Mouse (Mus musculus): ENCODE measurements around the gene Oaz1.

Oaz1 gene

DNA sequence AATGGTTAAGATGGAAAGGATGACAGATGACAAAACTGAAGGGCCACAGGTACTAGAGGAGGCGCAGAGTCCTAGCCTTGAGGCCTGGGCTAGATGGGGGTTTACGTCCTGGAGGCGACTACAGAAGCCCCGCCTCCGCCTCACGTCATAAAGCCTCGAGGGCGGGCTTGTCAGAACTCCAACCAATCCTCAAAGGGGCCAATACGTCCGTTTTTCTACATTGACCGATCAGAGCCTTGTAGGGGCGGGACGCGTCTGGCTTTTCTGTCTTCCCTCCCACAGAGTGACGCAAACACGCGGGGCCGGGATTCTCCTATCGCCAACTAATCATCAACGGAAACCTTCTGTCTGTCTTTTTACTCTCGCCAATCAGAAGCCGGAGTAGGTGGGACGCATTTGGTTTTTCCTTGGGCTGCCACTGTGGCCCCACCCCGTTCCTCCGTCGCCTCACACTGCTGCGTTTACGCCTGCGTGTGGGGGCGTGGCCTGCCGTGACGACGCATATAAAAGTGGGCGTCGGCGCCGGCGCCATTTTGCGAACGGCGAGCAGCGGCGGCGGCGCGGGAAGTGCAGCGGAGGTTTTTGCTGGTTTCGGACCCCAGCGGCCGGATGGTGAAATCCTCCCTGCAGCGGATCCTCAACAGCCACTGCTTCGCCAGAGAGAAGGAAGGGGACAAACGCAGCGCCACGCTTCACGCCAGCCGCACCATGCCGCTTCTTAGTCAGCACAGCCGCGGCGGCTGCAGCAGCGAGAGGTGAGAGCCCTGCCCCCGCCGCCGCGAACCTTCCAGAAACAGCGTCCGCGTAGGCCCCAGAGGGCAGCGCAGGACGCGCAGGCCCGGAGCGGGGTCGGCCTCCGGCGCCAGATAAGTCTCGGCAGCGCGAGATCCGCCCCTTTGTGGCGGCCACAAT lies at the start of gene Oaz1:
Gene Oaz1, plus strand, starts transcription at position 506 of the 912 bp plus-strand sequence.
- peak; percentile 99 for DNase-seq (ENCODE audit: low read depth, low spot score)

DNA sequence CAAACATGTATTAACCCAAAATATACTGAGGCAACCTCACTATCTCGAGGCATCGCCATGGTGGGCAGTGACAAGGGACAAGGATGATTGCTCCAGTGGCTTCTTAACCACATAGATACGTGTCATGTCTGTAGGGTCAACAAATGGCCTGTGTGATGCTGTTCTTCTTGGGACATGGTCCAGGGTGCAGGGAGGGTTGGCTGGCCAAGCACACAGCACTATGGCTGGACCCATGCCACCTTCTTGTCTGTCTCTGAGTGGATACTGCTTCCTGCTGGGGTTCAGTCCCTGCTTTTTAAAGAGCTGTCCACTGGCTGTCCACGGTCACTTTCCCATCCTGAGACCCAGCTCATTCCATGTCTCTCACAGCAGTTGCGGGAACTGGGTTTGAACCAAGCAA lies 49.3 kb upstream of the Oaz1 start:
- no peak for DNase-seq (ENCODE audit: low read depth, low spot score)

DNA sequence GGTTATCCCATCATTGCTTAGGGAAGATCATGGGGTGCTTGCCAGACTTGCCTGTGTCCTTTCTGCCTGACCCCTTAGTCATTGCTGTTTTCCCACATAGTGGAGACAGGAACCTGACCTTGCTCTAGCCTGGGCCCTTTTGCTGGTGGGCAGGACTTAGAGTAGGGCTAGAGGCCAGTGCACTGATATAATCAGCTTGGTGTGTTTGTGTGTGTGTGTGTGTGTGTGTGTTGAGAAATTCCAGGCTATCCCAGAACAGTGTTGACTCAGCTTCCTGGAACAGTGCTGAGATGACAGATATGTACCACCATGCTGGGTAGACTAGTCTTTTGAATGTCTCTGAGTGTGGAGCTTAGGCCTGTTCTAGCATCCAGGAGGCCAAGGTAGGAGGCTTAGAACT lies 46.9 kb upstream of the Oaz1 start:
- DNase-seq (ENCODE audit: low read depth, low spot score) = no peak

DNA sequence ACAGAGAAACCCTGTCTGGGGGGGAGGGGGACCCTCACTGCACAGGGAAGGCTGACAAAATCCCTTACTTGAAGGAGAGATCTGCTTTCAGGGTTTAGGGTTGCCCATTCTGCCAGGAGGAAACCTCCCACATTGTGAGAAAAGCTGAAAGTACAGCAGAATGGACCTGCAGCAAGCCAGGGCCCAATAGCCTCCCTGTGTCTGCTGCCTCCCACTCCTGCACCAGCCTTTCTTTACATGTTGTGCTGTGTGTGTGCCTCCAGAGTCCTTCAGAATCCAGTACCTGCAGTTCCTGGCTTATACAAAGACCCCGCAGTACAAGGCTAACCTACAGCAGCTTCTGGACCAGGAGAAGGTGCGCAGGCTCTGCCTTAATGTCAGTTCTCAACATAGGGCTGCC lies 42.2 kb upstream of the Oaz1 start:
- no peak for DNase-seq (ENCODE audit: low read depth, low spot score)

DNA sequence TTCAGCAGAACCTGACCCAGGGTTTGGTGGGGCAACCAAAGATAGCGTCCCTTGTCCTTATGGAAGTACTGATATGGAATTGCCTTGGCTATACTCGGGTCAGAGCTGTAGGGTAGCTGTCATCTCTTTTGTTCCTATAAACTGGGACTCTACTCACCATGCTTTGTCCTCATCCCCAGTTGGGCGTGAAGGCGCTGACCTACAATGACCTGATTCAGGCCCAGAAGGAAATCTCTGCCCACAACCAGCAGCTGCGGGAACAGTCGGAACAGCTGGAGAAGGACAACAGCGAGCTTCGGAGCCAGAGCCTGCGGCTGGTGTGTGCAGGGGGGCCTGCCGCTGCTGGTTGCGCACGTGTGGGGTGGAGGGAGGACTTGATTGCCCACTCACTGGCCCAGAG lies 41.6 kb upstream of the Oaz1 start:
- no peak for DNase-seq (ENCODE audit: low read depth, low spot score)

DNA sequence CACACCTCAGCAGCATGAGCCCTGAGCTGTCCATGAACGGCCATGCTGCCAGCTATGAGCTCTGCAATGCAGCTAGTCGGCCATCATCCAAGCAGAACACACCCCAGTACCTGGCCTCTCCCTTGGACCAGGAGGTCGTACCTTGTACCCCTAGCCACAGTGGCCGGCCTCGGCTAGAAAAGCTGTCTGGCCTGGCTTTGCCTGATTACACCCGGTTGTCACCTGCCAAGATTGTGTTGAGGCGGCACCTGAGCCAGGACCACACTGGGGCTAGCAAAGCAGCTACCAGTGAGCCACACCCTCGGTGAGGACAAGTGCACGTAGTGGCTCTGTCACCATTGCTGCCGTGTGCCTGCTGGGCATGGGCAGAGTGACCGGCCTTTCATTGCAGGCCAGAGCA lies 40.5 kb upstream of the Oaz1 start:
- DNase-seq (ENCODE audit: low read depth, low spot score) = no peak

DNA sequence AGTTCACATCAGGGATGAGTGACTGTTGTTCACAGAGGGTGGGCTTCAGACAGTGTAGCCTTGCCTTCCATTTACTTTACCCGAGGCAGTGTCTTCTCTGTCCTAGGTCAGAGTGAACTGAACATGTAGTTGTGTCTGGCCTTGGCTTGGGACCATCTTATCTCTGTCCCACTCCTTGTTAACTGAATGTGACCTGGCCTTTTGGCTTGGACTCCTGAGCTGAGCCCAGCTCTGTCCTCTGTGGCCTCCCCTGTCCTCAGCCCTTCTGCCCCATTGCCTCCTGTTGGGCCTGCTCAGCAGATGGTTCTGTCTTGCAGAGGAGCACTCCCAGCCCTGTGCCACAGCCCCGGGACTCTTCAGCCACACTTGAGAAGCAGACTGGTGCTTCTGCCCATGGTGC lies 38.9 kb upstream of the Oaz1 start:
- DNase-seq (ENCODE audit: low read depth, low spot score) = no peak

DNA sequence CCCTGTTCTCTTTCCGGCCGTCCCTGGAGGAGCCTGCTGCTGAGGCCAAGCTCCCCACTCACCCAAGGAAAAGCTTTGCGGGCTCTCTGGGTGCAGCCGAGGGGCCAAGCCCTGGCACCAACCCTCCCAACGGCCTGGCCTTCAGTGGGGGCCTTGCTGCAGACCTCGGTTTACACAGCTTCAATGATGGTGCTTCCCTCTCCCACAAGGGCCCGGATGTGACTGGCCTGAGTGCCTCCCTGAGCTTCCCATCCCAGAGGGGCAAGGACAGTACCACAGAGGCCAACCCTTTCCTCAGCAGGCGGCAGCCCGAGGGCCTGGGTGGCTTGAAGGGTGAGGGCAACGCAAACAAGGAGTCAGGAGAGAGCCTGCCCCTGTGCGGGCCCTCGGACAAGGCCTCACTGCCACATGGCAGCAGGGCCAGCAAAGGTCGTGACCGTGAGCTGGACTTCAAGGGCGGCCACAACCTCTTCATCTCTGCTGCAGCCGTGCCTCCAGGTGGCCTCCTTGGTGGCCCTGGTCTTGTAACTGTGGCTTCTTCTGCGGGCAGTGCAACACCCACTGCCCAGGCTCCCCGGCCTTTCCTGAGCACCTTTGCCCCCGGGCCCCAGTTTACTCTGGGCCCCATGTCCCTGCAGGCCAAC lies 35.6 kb upstream of the Oaz1 start:
- no peak for DNase-seq (ENCODE audit: low read depth, low spot score)

DNA sequence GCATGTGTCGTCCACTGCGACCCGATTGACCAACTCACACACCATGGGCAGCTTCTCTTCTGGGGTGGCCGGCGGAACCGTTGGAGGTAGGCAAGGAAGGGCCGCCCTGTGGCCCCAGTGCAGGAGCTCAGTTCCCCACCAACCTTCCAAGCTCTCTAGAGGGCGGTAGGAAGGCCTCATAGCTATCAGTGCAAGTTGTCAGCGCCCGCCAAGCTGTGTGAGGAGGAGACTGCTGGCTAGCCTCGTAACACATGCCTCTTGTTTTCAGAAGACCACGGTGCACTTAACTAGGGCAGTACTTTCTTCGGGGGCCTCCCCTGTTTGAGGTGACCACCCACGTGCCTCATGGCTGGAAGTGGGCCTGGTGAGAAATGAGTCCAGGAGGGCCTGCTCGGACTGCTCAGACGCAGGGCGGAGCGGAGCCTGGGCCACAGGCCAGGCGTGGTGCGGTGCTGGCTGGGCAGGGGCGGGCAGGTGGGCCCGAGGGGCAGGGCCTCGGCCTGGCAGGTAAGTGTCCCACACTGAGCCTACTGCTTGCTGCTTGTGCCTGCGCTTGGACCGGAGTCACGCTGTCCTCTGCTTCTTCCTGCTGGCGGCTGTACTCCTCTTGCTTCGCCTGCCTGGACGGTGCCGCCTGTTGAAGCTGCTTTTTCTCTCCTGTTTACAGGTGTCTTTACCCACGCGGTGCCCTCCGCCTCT lies 34.8 kb upstream of the Oaz1 start:
- DNase-seq (ENCODE audit: low read depth, low spot score) = no peak

DNA sequence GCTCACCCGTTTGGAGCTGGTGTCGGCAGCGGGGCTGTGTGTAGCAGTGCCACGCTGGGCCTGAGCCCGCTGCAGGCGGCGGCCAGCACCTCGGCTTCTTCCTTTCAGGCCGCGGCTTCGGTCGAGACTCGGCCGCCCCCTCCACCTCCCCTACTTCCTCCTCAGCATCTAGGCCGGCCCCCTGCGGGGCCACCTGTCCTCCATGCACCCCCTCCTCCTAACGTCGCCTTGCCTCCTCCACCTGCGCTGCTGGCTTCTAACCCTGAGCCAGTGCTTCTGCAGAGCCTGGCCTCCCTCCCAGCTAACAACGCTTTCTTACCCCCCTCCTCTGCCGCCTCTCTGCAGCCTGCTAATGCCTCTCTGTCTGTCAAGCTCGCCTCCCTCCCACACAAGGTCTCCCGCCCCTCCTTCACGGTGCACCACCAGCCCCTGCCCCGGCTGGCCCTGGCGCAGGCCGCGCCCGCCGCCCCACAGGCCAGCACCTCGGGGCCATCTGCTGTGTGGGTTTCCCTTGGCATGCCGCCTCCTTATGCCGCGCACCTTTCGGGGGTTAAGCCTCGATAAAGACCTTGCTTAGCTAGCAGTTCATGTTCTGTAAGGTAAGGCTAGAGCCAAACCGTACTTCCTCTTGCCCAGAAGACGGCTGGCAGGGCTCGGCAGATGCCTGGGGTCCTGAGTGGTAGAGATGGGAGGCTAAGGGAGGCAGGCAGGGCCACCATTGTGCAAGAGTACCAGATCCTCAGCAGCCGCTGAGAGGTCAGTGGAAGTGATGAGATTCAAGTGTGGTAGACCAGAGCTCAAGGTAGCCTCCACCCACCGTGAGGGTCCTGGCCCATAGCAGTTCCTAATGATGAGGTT lies 34.1 kb upstream of the Oaz1 start:
- DNase-seq (ENCODE audit: low read depth, low spot score) = no peak

DNA sequence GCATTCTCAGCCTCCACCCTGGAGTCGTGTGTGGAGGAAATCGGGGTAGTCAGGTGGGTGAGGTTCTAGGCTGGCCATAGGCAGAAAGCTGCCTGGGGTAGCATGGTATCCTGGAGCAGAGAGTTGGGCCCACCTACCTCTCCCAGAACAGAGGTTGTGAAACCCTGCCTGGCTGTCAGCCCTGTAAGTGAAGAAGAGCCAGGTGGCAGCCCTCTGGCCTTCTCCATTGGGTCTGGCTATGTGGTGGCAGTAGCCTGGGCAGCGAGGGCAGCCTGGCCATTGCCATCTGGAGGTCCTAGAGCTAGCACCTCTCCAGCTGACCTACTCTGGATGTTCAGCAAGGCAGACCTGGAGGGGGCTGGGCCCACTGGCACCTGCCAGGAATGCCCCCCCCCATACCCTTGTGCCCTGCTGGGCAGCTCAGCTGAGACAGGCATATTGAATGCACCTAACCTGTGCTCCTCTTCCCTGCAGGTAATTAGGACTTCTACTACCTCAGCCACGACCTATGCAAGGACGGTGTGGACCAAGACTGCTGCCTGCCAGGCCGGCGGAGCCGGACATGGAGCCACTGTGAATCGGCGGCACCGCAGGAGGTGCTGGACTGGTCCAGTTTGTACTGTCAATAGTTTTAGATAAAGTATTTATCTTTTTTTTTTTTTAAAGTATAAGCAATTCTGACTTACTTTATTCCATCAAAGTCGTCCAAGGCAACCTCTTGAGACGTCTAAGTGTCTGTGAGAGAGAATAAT lies 33.2 kb upstream of the Oaz1 start:
- DNase-seq (ENCODE audit: low read depth, low spot score) = no peak

DNA sequence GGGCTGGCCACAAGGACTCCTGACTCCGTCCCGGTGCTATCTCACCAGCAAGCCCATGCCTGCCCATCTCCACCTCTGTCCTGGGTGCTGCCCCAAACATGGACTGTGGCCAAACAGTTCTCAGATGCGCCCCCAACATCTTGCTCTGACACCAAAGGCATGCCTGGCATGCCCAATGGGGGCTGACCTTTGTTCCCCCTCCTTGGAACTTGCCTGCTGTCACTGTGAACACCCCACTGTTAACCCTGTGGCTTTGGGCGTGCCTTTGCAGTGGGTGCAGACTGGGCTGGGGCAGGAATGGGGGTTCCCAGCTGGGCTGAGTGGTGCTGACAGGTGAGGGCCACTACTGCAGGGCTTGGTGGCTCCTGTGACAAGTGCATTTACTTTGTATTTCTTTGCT lies 32.7 kb upstream of the Oaz1 start:
- DNase-seq (ENCODE audit: low read depth, low spot score) = no peak

DNA sequence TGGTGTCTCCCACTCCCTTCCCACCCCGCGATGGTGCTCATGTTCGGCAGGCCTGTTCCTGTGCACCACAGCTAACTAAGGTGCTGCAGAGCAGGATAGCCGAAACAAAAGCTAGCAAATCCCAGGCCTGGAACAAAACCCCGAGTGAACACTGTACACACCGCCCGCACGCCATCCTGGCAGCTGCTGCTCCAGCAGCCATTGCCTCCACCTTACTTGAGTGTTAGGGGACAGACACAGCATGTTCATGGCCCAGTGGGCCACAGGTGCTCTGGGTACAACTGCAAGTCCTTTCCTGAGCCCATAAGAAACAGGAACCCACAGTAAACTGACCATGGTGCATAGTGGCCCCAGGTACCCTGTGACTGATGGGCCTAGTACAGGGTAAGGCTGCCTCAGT lies 31.7 kb upstream of the Oaz1 start:
- no peak for DNase-seq (ENCODE audit: low read depth, low spot score)

DNA sequence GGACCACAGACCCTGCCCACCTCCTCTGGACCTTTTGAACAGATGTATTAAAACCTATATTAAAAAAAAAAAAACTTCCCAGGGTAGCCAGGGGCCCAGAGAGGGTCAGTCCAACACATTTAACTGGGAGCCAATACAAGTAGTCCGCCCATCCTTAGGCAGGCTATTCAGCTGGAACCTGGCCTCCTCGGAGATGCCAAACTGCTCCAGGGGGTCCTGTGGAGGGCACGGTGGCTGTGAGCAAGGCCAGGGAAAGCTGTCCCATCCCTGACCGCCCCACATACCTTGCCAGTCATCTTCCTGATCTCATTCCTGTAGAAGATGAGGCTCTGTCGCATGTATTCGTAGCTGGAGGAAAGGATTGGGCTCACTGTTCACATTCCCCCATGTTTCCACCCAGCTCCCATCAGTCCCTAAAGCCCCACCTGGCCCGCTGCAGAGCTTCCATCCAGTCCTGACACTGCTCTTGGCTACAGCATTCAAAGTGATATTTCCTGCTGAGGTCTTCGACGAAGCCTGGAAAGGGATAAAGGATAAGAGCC lies 30.1 kb upstream of the Oaz1 start:
- no peak for DNase-seq (ENCODE audit: low read depth, low spot score)

DNA sequence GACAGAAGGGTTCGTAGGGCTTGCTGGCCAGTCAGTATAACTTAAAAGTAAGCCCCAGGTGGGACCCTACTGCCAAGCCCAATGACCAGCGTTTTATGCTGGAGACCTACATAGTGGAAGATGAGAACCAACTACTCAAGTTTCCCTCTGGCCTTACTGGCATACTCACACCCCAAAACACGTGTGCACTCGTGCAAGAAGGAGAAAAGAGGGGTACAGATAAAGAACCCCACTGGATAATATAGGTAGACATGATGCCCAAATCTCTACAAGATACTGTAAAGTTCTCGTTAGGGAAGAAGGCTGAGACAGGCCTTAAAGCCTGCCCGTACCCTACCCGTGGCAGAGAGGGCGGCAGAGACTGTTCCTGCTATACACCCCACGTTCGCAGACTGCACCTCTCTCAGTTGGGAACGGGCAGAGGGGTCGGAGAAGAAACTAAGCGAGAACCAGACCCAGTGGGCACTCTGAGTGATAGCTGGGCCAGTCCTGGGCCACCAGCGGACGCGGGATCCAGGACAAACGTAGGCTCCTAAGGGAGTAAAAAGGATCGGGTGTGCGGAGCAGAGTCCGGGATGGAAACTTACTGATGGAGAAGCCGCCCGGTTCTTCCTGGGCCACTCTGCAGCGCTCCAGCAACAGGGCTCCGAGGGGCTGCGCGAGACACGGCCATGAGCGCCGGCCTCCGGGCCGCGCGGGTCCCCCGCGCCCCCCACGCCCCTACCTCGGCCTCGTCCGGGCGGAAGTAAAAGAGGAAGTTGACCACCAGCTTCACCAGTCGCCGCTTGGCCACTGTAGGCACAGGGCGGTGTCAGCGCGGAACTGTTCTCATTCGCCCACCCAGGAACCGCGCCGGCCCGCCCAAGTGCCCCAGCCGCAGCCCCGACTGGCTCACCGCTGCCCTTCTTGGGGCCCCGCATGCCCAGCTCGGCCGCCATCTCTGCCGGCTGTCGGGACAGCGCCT lies 29.0 kb upstream of the Oaz1 start:
- peak; percentile 53 for DNase-seq (ENCODE audit: low read depth, low spot score)

DNA sequence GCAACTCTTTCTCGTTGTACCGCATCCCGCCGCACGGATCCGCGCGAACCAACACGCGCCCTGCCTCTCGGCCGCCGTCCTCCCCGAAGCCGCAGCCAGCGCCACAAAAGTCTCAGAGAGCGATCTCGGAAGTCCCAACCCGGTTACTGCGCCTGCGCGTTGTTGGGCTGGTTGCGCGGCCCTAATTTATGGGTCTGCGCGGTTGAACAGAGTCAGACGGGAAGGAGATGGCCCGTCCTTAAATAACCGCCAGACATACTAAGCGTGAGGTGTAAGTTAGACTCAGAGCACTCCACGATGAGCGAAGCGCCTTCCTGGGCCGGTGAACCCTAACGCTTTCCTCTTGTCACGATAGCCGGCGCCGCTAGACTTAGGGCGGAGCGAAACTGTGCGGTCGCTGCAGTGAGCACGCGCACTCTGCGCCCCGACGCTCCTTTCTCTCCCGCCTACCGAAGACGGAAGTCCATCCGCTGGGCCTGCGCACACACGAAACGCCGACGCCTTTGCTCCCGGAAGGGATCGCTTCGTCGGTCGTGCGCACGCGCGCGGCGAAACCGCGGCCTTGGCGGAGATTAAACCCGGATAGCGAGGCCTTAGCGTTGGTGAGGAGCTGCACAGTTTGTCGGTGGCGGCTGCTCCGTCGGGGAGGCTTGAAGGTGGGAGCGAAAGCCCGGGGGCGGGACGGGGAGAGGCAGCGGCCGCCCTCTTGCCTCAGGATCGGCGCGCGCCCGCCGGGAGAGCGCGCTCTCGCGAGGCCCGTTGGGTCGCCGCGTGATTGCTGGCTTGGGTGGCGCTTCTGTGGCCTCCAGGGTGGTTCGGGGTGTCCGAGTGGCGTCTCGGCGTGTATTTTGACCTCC lies 28.1 kb upstream of the Oaz1 start, which contains the start of the genes Sf3a2 and Plekhj1:
Gene Sf3a2, plus strand, starts transcription at position 49 of the 857 bp plus-strand sequence.
Gene Plekhj1, minus strand, starts transcription at position 477 of the 857 bp plus-strand sequence.
- peak; percentile 95 for DNase-seq (ENCODE audit: low read depth, low spot score)

DNA sequence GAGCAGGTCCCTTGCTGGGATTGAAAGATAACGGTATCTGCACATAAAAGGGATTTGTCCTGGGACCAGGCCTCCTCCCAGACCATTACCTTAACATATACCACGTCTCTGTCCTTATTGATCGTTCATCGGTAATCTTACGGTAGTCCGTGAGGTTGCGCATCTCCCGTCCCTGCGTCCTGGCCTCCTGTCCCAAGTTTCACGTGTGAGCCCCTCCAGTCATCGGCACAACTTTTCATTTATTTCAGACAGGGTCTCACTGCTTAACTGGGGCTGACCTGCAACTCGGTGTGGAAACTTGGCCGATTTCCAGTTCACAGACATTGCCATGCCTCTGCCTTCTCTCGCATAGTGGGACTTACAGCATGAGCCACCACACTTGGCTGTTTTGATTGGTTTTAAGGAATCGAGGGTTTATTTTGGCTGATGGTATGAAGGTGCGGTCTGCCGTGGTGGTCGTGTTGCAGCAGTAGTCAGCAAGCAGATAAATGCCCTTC lies 27.3 kb upstream of the Oaz1 start:
- no peak for DNase-seq (ENCODE audit: low read depth, low spot score)
